Mouse (Mus musculus): ENCODE results near the gene Pla2g5.

- no peak for TF ChIP-seq EP300 (IDR thresholded peaks at IDR 0.05; ENCODE audit: insufficient read depth, low read depth, low read length)
- TF ChIP-seq CTCF (IDR thresholded peaks at IDR 0.05) = no peak
- no peak for TF ChIP-seq POLR2A (IDR thresholded peaks at IDR 0.05; ENCODE audit: insufficient read depth, low read depth, low read length)
Observed at GRCm38 (mm10) chr4:138858446-138858845, 4.8 kb downstream of the Pla2g5 start.
